In the genomic region with DNA sequence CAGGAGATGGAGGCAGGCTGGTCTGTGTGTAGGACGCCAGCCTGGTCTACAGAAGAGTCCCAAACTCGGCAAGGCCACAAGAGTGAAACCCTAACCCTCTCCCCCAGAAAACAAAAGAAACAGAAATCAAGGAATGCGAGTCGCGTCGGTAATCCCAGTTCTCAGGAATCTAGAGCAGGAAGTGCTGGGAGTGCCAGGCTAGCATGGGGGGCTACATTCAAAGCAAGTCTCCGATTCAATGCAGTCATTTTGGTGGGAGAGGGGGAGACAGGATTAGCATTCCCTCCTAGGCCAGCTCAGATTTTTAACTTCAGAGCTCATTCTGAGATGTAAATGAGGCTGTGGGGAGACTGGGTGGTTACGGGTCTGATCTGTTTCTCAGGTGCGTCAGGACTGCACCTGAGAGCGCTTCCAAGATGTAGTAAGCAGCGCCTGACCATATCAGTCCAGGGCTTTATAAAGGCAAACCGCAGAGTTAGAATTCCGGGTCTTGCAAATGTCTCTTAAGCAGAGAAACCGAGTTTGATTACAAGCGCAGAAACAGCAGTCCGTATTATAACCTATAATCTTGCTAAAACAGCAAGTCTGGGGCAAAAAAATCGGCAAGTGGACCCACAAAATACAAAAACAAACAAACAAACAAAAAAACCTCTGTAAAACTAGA, we compare ENCODE assay signal across 9 mouse cellular contexts. TPM values are rescaled to one million over a fixed set of nuclear protein-coding genes. Genes with fewer than 3 reads are reported as not detected.
A peak's percentile ranks its signal among the peaks of the same experiment; 100 is the strongest.
DNase-seq lines count a peak whose midpoint lies in the region; ATAC-seq and TF ChIP-seq lines count a peak whose summit lies in the region.
"Had no signal": no experiment of that assay in that cellular context is flagged by ENCODE, and none has a peak within 500 bp of the region (broad histone marks: within the 10 kb centered on the region; RNA-seq: fewer than 3 reads in every experiment).

No protein-coding gene starts in this region.

- H3K4me3 ChIP-seq in embryonic facial prominence, embryonic 14.5 days (ENCODE audit: low read depth, low read length): peak overlapping the region; percentile 97
- peak overlapping the region; percentile 93 for H3K4me3 ChIP-seq in limb, embryonic 14.5 days (replicated peaks; ENCODE audit: low read length)

- no peaks in the 10 kb centered on the region for H3K27me3 ChIP-seq in embryonic facial prominence, embryonic 14.5 days (replicated peaks; ENCODE audit: control insufficient read depth, insufficient read depth, low read length)
- no peaks in the 10 kb centered on the region for H3K27me3 ChIP-seq in limb, embryonic 14.5 days (ENCODE audit: control insufficient read depth, insufficient read depth, low read length)

- DNase-seq in 416B (ENCODE audit: low read depth) (peak; percentile 54), A20 (ENCODE audit: low read depth, low spot score) (peak; percentile 57)
- DNase-seq in embryonic facial prominence, embryonic 14.5 days (ENCODE audit: low spot score): peak; percentile 50
- DNase-seq in limb, embryonic 14.5 days (ENCODE audit: low spot score): no peak
- DNase-seq in gastrocnemius, postnatal 36 days: no peak
- no peak for DNase-seq in layer of hippocampus, adult 9-11 months
- no peak for DNase-seq in right cerebral cortex, postnatal 4 days
- no peak for DNase-seq in kidney, adult 11 months

- no peak for TF ChIP-seq POLR2A in limb, embryonic 14.5 days (IDR thresholded peaks at IDR 0.05; ENCODE audit: borderline replicate concordance, extremely low read depth, insufficient read depth, insufficient read length)

- H3K9ac ChIP-seq in embryonic facial prominence, embryonic 14.5 days (ENCODE audit: low read depth, low read length): peak overlapping the region; percentile 98
- peak overlapping the region; percentile 97 for H3K9ac ChIP-seq in limb, embryonic 14.5 days (ENCODE audit: low read depth, low read length, severe bottlenecking)

- H3K9me3 ChIP-seq in embryonic facial prominence, embryonic 14.5 days (ENCODE audit: control insufficient read depth, low read length): no peaks in the 10 kb centered on the region
- no peaks in the 10 kb centered on the region for H3K9me3 ChIP-seq in limb, embryonic 14.5 days (ENCODE audit: control insufficient read depth, low read length)

- peaks cover 20% of the 10 kb centered on the region for H3K4me1 ChIP-seq in embryonic facial prominence, embryonic 14.5 days (ENCODE audit: control insufficient read depth, insufficient read depth, low read length)
- peaks cover 15% of the 10 kb centered on the region for H3K4me1 ChIP-seq in limb, embryonic 14.5 days (ENCODE audit: control insufficient read depth, insufficient read depth, low read length)

- peak overlapping the region; percentile 84 for H3K27ac ChIP-seq in embryonic facial prominence, embryonic 14.5 days (replicated peaks; ENCODE audit: low read depth, low read length)
- no peak overlapping the region for H3K27ac ChIP-seq in limb, embryonic 14.5 days (replicated peaks; ENCODE audit: low read depth, low read length)

- intact Hi-C loops in gastrocnemius, postnatal 36 days (cut with DNase I): no loop called here

- peak overlapping the region; percentile 80 for H3K4me2 ChIP-seq in embryonic facial prominence, embryonic 14.5 days (ENCODE audit: low read depth, low read length)
- peak overlapping the region; percentile 79 for H3K4me2 ChIP-seq in limb, embryonic 14.5 days (replicated peaks; ENCODE audit: low read depth, low read length, severe bottlenecking)

- H3K36me3 ChIP-seq in embryonic facial prominence, embryonic 14.5 days (ENCODE audit: control insufficient read depth, insufficient read depth, low read length): peaks cover 21% of the 10 kb centered on the region
- H3K36me3 ChIP-seq in limb, embryonic 14.5 days (ENCODE audit: control insufficient read depth, insufficient read depth, low read length): peaks cover 26% of the 10 kb centered on the region

- ATAC-seq in embryonic facial prominence, embryonic 14.5 days (ENCODE audit: low read depth): no peak
- no peak for ATAC-seq in limb, embryonic 14.5 days (ENCODE audit: low FRiP score, low read depth)

- WGBS in embryonic facial prominence, embryonic 14.5 days: 2% methylated on average over 17 of the region's 17 CpGs
- 2% methylated on average over 17 of the region's 17 CpGs for WGBS in limb, embryonic 14.5 days

RNA-seq across cellular contexts. Expression of a gene that starts 0.9 kb away (rescaled TPM):
- polyA plus RNA-seq in embryonic facial prominence, embryonic 14.5 days (2014; fragmentation: Nextera tagmentation; extraction: Ambion mirVana): 2.7 and 3.3 TPM in 2 replicates
- polyA plus RNA-seq in limb, embryonic 14.5 days (2012; rRNA removed): 3.4 and 4.3 TPM in 2 replicates
- polyA plus RNA-seq in limb, embryonic 14.5 days (2014; fragmentation: Nextera tagmentation; extraction: Ambion mirVana): 2.2 and 3.0 TPM in 2 replicates
- not detected for total RNA-seq in gastrocnemius, postnatal 36 days (2021)
- total RNA-seq: neutrophil, adult 5-6 weeks had no signal

RNA-seq across cellular contexts. Expression of a gene that starts 1.1 kb away (rescaled TPM):
- 977 and 1,053 TPM in 2 replicates for polyA plus RNA-seq in embryonic facial prominence, embryonic 14.5 days (2014; fragmentation: Nextera tagmentation; extraction: Ambion mirVana)
- polyA plus RNA-seq in limb, embryonic 14.5 days (2012; rRNA removed): 736 and 1,017 TPM in 2 replicates
- 948 and 964 TPM in 2 replicates for polyA plus RNA-seq in limb, embryonic 14.5 days (2014; fragmentation: Nextera tagmentation; extraction: Ambion mirVana)
- total RNA-seq in gastrocnemius, postnatal 36 days (2021): 1,000 to 10,000 TPM; 1,608 to 1,616 TPM

RNA-seq across cellular contexts. Expression of a gene that starts 1.4 kb away (rescaled TPM):
- polyA plus RNA-seq in embryonic facial prominence, embryonic 14.5 days (2014; fragmentation: Nextera tagmentation; extraction: Ambion mirVana): 221 and 243 TPM in 2 replicates
- 109 and 160 TPM in 2 replicates for polyA plus RNA-seq in limb, embryonic 14.5 days (2012; rRNA removed)
- 238 and 252 TPM in 2 replicates for polyA plus RNA-seq in limb, embryonic 14.5 days (2014; fragmentation: Nextera tagmentation; extraction: Ambion mirVana)
- 10 to 100 TPM; 23.4 to 26.9 TPM for total RNA-seq in gastrocnemius, postnatal 36 days (2021)

RNA-seq across cellular contexts. Expression of a gene that starts 19.5 kb away (rescaled TPM):
- 6.9 and 7.4 TPM in 2 replicates for polyA plus RNA-seq in embryonic facial prominence, embryonic 14.5 days (2014; fragmentation: Nextera tagmentation; extraction: Ambion mirVana)
- polyA plus RNA-seq in limb, embryonic 14.5 days (2012; rRNA removed): 6.4 and 6.6 TPM in 2 replicates
- polyA plus RNA-seq in limb, embryonic 14.5 days (2014; fragmentation: Nextera tagmentation; extraction: Ambion mirVana): 8.3 and 8.7 TPM in 2 replicates
- 1 to 10 TPM in 1 of 2 experiments, under 1 TPM in 1; 0.84 to 1.5 TPM for total RNA-seq in gastrocnemius, postnatal 36 days (2021)
- total RNA-seq: neutrophil, adult 5-6 weeks had no signal

Comparison
In these comparisons a context has a peak if more than half of its experiments do, and no peak if none do; other contexts are left out.
1. DNase-seq: peak in 416B (single experiment), A20 (single experiment) and embryonic facial prominence, embryonic 14.5 days (single experiment); none in limb, embryonic 14.5 days (single experiment), gastrocnemius, postnatal 36 days (0 of 2), layer of hippocampus, adult 9-11 months (single experiment), right cerebral cortex, postnatal 4 days (single experiment) and kidney, adult 11 months (single experiment).